Mouse (Mus musculus) midbrain, postnatal 0 days (tissue): ENCODE data around the gene Nr4a1. TPM values are rescaled to one million over a fixed set of nuclear protein-coding genes. Genes with fewer than 3 reads are reported as not detected.

Source experiments
- ATAC-seq: fragments of 200-750 bp; cut with Nextera tagmentation; 2 replicates; pipeline ENCODE4 v1.8.0; 2017; ENCODE audit warnings: moderate number of reproducible peaks, mild to moderate bottlenecking, moderate TSS enrichment, moderate library complexity; ENCODE audit not compliant: low FRiP score
- DNase-seq: peaks from one replicate; pipeline ENCODE4 v3.0.0-alpha.2; 2015; ENCODE audit warnings: low spot score
- H3K27ac ChIP-seq: fragments of 300-500 bp; sonication (generic); 2 replicates; pipeline ENCODE4 v1.5.1; 2014; ENCODE audit warnings: low read depth, mild to moderate bottlenecking, low read length, mixed read lengths
- H3K27me3 ChIP-seq: fragments of 300-500 bp; sonication (generic); 2 replicates; pipeline ENCODE4 v1.6.1; 2014; ENCODE audit warnings: low read length, control low read depth, mixed read lengths; ENCODE audit not compliant: insufficient read depth
- H3K36me3 ChIP-seq: fragments of 300-500 bp; sonication (generic); 2 replicates; pipeline ENCODE4 v1.6.1; 2014; ENCODE audit warnings: low read length, control low read depth, mixed read lengths; ENCODE audit not compliant: insufficient read depth
- H3K4me1 ChIP-seq: fragments of 300-500 bp; sonication (generic); 2 replicates; pipeline ENCODE4 v1.6.1; 2014; ENCODE audit warnings: mild to moderate bottlenecking, control low read depth, antibody characterized with exemption, low read length, mixed read lengths; ENCODE audit not compliant: insufficient read depth
- H3K4me2 ChIP-seq: fragments of 300-500 bp; sonication (generic); 2 replicates; pipeline ENCODE4 v1.6.1; 2014; ENCODE audit warnings: low read depth, mild to moderate bottlenecking, low read length, mixed read lengths; ENCODE audit not compliant: poor library complexity, severe bottlenecking
- H3K4me3 ChIP-seq: fragments of 300-500 bp; sonication (generic); 2 replicates; pipeline ENCODE4 v1.5.1; 2014; ENCODE audit warnings: low read depth, mild to moderate bottlenecking, low read length, moderate library complexity
- H3K9ac ChIP-seq: fragments of 300-500 bp; sonication (generic); replicated peaks from 2 replicates; pipeline ENCODE4 v1.6.1; 2014; ENCODE audit warnings: mild to moderate bottlenecking, low read length, moderate library complexity, mixed read lengths; ENCODE audit not compliant: poor library complexity, severe bottlenecking
- H3K9me3 ChIP-seq: fragments of 300-500 bp; sonication (generic); 2 replicates; pipeline ENCODE4 v1.6.1; 2016; ENCODE audit warnings: low read length, control low read depth
- CTCF ChIP-seq: IDR thresholded peaks from 2 replicates; pipeline ENCODE4 v1.5.1; 2016; ENCODE audit warnings: antibody characterized with exemption, mild to moderate bottlenecking
- WGBS: fragments of 180-500 bp; shearing (Covaris S2); extraction: QIAGEN DNeasy Blood & Tissue Kit; methylation state at CpG from one replicate; pipeline ENCODE4 v1.1.7; 2014; 5-methylcytosine and 5-hydroxymethylcytosine counted together
- polyA plus RNA-seq: library from polyadenylated mRNA; unstranded; fragments of >200 nt; fragmentation: Nextera tagmentation; extraction: Ambion mirVana; gene quantifications from 2 replicates; pipeline ENCODE4 v1.2.1, GENCODE M21; 2015
- total RNA-seq: library from RNA; depleted of rRNA; stranded (reverse); fragments of >200 nt; gene quantifications from 2 replicates; pipeline ENCODE4 v1.2.3, GENCODE M21; 2014

The Nr4a1 gene
- total and polyA plus RNA-seq, 2 experiments from 2014 or later = 6.9 to 7.7 TPM

GRCm38 (mm10) chr15:101224006-101224906 is 29.8 kb upstream of the Nr4a1 start, which contains the start of gene Grasp:
Gene Grasp (plus strand): TSS chr15:101224188.
- ATAC-seq = peak; percentile 82
- peak; percentile 75 for DNase-seq
- Histone ChIP-seq H3K9me3 (no peaks in the 10 kb centered on the region), H3K27ac (no peak within 1 kb of the TSS), H3K4me3 (peak within 1 kb of the TSS; percentile 81), H3K4me2 (peak within 1 kb of the TSS; percentile 96), H3K27me3 (no peaks in the 10 kb centered on the region), H3K36me3 (no peaks in the 10 kb centered on the region), H3K4me1 (peaks cover 4% of the 10 kb centered on the region; the same call in 1 of the 2 replicates), H3K9ac (peak within 1 kb of the TSS; percentile 79)
- under 1% methylated on average over 74 of the region's 77 CpGs for WGBS
- no peak; the same call in 1 of the 2 replicates for TF ChIP-seq CTCF

DNA sequence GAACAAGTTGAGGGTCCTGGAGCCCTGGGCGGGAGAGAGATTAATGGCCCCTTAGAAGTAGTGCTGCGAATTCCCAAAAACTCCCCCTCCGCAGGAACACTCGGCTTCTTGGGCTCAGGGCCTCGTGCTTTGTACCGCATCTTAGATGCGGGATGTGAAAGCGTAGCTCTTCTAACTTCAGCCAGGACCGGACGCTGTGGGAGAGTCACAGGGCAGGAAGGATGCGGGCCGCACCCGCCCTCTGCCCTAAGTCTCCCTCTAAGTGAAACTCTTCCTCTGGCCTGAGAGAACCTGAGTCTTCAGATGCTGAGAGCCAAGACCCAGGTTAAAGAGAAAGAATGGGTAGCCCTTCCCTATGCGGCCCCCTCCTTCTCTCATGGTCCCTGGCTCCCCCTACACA is 29.1 kb upstream of the Nr4a1 start:
- Histone ChIP-seq H3K4me1 (peaks cover 4% of the 10 kb centered on the region; the same call in 1 of the 2 replicates), H3K27ac (no peak overlapping the region), H3K4me3 (peak overlapping the region; percentile 81), H3K9ac (peak overlapping the region; percentile 79; the same call in 1 of the 2 replicates), H3K36me3 (no peaks in the 10 kb centered on the region), H3K4me2 (peak overlapping the region; percentile 96), H3K27me3 (no peaks in the 10 kb centered on the region), H3K9me3 (no peaks in the 10 kb centered on the region)
- 9% methylated on average over 14 of the region's 14 CpGs for WGBS
- no peak for TF ChIP-seq CTCF
- ATAC-seq (no peak), DNase-seq (no peak)

- Histone ChIP-seq H3K36me3 (no peaks in the 10 kb centered on the region), H3K9ac (no peak overlapping the region), H3K9me3 (no peaks in the 10 kb centered on the region), H3K4me2 (no peak overlapping the region), H3K4me1 (peaks cover 4% of the 10 kb centered on the region; the same call in 1 of the 2 replicates), H3K27ac (no peak overlapping the region), H3K4me3 (no peak overlapping the region), H3K27me3 (no peaks in the 10 kb centered on the region)
- ATAC-seq (no peak), DNase-seq (no peak)
- WGBS = 23% methylated on average over 7 of the region's 7 CpGs
- TF ChIP-seq CTCF = no peak
These were observed 26.1 kb upstream of the Nr4a1 start for GRCm38 (mm10) chr15:101227971-101228370.

DNA sequence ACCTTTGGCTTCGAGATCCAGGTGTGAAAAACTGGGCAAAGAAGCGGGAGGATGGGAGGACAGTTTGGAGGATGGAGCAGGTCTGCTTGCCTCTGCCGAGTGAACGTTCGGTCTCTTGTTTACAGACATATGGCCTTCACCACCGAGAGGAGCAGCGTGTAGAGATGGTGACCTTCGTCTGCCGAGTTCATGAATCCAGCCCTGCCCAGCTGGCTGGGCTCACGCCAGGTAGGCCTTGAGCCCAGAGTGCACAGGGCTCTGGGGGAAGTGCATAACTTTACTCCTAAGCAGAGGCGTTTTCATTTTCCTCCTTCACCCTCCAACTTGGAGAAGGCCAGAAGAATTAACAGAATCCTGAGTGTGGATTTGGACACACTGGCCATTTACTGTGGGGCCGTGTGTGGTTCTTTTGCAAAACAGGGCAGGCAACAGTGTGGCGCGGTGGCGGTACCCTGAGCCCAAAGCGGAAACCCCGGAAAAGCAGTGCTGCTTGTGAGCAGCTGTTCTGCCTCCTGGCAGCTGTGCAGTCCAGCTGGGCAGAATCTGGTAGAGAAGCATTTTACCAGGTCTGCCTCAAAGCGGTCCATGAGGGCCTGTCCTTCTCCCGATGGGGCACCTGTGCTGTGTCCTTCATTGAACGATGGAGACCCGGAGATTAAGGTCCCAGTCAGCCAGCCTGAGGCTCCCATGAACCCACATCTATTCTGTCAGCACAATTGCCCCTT is 25.0 kb upstream of the Nr4a1 start:
- no peak for TF ChIP-seq CTCF
- Histone ChIP-seq H3K4me3 (no peak overlapping the region), H3K27ac (no peak overlapping the region), H3K4me2 (no peak overlapping the region), H3K9me3 (no peaks in the 10 kb centered on the region), H3K36me3 (no peaks in the 10 kb centered on the region), H3K27me3 (no peaks in the 10 kb centered on the region), H3K9ac (no peak overlapping the region), H3K4me1 (no peaks in the 10 kb centered on the region)
- no peak for ATAC-seq
- WGBS = 91% methylated on average over 21 of the region's 21 CpGs
- DNase-seq = no peak

DNA sequence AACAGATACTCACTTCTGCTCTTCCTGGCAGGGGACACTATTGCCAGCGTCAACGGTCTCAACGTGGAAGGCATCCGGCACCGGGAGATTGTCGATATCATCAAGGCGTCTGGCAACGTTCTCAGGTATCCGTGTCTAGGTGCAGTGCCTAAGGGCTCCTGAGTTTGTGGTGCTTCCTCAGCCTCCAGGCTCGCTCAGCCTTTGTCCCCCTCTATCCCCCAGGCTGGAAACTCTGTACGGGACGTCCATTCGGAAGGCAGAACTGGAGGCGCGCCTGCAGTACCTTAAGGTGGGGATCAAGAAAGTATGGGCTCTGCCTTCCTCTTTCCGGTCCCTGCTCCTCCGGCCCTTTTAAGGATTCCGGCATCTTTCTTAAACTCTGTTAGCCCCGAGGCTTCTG is 23.6 kb upstream of the Nr4a1 start:
- TF ChIP-seq CTCF = no peak
- DNase-seq (no peak), ATAC-seq (no peak)
- 96% methylated on average over 19 of the region's 19 CpGs for whole genome bisulfite sequencing
- Histone ChIP-seq H3K4me3 (no peak overlapping the region), H3K27ac (no peak overlapping the region), H3K9ac (no peak overlapping the region), H3K4me1 (no peaks in the 10 kb centered on the region), H3K36me3 (no peaks in the 10 kb centered on the region), H3K9me3 (no peaks in the 10 kb centered on the region), H3K27me3 (no peaks in the 10 kb centered on the region), H3K4me2 (no peak overlapping the region)
